Mouse (Mus musculus): ENCODE data around the gene Asap2.

The Asap2 gene

GRCm38 (mm10) chr12:21263256-21263655 is 273.0 kb downstream of the Asap2 start:
- in situ Hi-C loops (cut with MboI, MseI) = loop anchor here (10.0 to 25.0 kb wide), 3 partner anchors 176 to 326 kb away; no protein-coding TSS in a partner anchor

GRCm38 (mm10) chr12:21264241-21264640 is 274.0 kb downstream of the Asap2 start:
- in situ Hi-C loops (cut with MboI, MseI) = loop anchor here (10.0 to 25.0 kb wide), 3 partner anchors 177 to 327 kb away; no protein-coding TSS in a partner anchor

GRCm38 (mm10) chr12:21264970-21265369 is 274.7 kb downstream of the Asap2 start:
- in situ Hi-C loops (cut with MboI, MseI) = loop anchor here (10.0 to 25.0 kb wide), 3 partner anchors 178 to 328 kb away; no protein-coding TSS in a partner anchor

- in situ Hi-C loops (cut with MboI, MseI) = loop anchor here (10.0 to 25.0 kb wide), 3 partner anchors 178 to 328 kb away; no protein-coding TSS in a partner anchor
Measured at GRCm38 (mm10) chr12:21265501-21265900, 275.2 kb downstream of the Asap2 start.

- in situ Hi-C loops (cut with MboI, MseI) = loop anchor here (10.0 to 25.0 kb wide), 3 partner anchors 179 to 329 kb away; no protein-coding TSS in a partner anchor
Measured at GRCm38 (mm10) chr12:21265946-21266783, 275.9 kb downstream of the Asap2 start.

- in situ Hi-C loops (cut with MboI, MseI) = loop anchor here (10.0 to 25.0 kb wide), 3 partner anchors 179 to 329 kb away; no protein-coding TSS in a partner anchor
Measured at GRCm38 (mm10) chr12:21266784-21267098, 276.5 kb downstream of the Asap2 start.

- in situ Hi-C loops (cut with MboI, MseI) = loop anchor here (10.0 to 25.0 kb wide), 3 partner anchors 181 to 331 kb away; no protein-coding TSS in a partner anchor
Measured at GRCm38 (mm10) chr12:21268083-21268616, 277.9 kb downstream of the Asap2 start.

GRCm38 (mm10) chr12:21274446-21274845 is 284.2 kb downstream of the Asap2 start:
- in situ Hi-C loops (cut with MboI, MseI) = loop anchor here (25.0 kb wide), 2 partner anchors 187 to 337 kb away; no protein-coding TSS in a partner anchor

- in situ Hi-C loops (cut with MboI, MseI) = no loop called here
Measured at GRCm38 (mm10) chr12:21277352-21277864, 287.1 kb downstream of the Asap2 start.

- in situ Hi-C loops (cut with MboI, MseI) = loop anchor here in 1 of 2 experiments (10.0 kb wide), 2 partner anchors 330 to 360 kb away; no protein-coding TSS in a partner anchor
Measured at GRCm38 (mm10) chr12:21284761-21285441, 294.6 kb downstream of the Asap2 start, which contains the start of gene Cpsf3. TSS of gene Cpsf3 (plus strand) at chr12:21285391.

- in situ Hi-C loops (cut with MboI, MseI) = loop anchor here in 1 of 2 experiments (10.0 kb wide), 2 partner anchors 329 to 361 kb away; no protein-coding TSS in a partner anchor
Measured at GRCm38 (mm10) chr12:21285508-21286242, 295.4 kb downstream of the Asap2 start.

GRCm38 (mm10) chr12:21286243-21286622 is 296.0 kb downstream of the Asap2 start, which contains the start of gene Itgb1bp1:
TSS of gene Itgb1bp1 (minus strand) at chr12:21286284.
- in situ Hi-C loops (cut with MboI, MseI) = loop anchor here in 1 of 2 experiments (10.0 kb wide), 2 partner anchors 329 to 361 kb away; no protein-coding TSS in a partner anchor

- in situ Hi-C loops (cut with MboI, MseI) = loop anchor here in 1 of 2 experiments (10.0 kb wide), 2 partner anchors 328 to 362 kb away; no protein-coding TSS in a partner anchor
Measured at GRCm38 (mm10) chr12:21286712-21287650, 296.7 kb downstream of the Asap2 start.

- in situ Hi-C loops (cut with MboI, MseI) = loop anchor here in 1 of 2 experiments (10.0 kb wide), 2 partner anchors 326 to 364 kb away; no protein-coding TSS in a partner anchor
Measured at GRCm38 (mm10) chr12:21288716-21289395, 298.6 kb downstream of the Asap2 start.

GRCm38 (mm10) chr12:21289651-21290050 is 299.4 kb downstream of the Asap2 start:
- in situ Hi-C loops (cut with MboI, MseI) = loop anchor here in 1 of 2 experiments (5.0 to 10.0 kb wide), 3 partner anchors 68 to 365 kb away; no protein-coding TSS in a partner anchor

- in situ Hi-C loops (cut with MboI, MseI) = no loop called here
Measured at GRCm38 (mm10) chr12:21298856-21299255, 308.6 kb downstream of the Asap2 start.

- in situ Hi-C loops (cut with MboI, MseI) = no loop called here
Measured at GRCm38 (mm10) chr12:21301324-21301723, 311.1 kb downstream of the Asap2 start.

- in situ Hi-C loops (cut with MboI, MseI) = no loop called here
Measured at GRCm38 (mm10) chr12:21301932-21302331, 311.7 kb downstream of the Asap2 start.
